Mouse (Mus musculus): ENCODE results near the gene Hmx1. TPM values are rescaled to one million over a fixed set of nuclear protein-coding genes. Genes with fewer than 3 reads are reported as not detected.

Gene Hmx1
- polyA plus RNA-seq, 1 experiment from 2014 or later = 0.09 TPM

- WGBS = 68% methylated on average over 9 of the region's 9 CpGs
- Histone ChIP-seq H3K36me3 (no peaks in the 10 kb centered on the region), H3K27me3 (replicated peaks) (peaks cover 42% of the 10 kb centered on the region), H3K4me3 (replicated peaks) (no peak overlapping the region), H3K4me2 (replicated peaks) (no peak overlapping the region), H3K9me3 (no peaks in the 10 kb centered on the region), H3K9ac (no peak overlapping the region), H3K4me1 (replicated peaks) (no peaks in the 10 kb centered on the region), H3K27ac (no peak overlapping the region)
- ATAC-seq = no peak
These were observed 18.6 kb downstream of the Hmx1 start for GRCm38 (mm10) chr5:35407411-35407930.

GRCm38 (mm10) chr5:35411028-35411427, 22.1 kb downstream of the Hmx1 start:
- 55% methylated on average over 10 of the region's 10 CpGs for WGBS
- H3K4me1 ChIP-seq (replicated peaks) = no peaks in the 10 kb centered on the region
- no peaks in the 10 kb centered on the region for H3K36me3 ChIP-seq
- H3K4me2 ChIP-seq (replicated peaks) = no peak overlapping the region
- H3K27ac ChIP-seq = no peak overlapping the region
- H3K4me3 ChIP-seq (replicated peaks) = no peak overlapping the region
- H3K9me3 ChIP-seq = no peaks in the 10 kb centered on the region
- H3K9ac ChIP-seq = no peak overlapping the region
- peaks cover 18% of the 10 kb centered on the region for H3K27me3 ChIP-seq (replicated peaks)
- no peak for ATAC-seq

GRCm38 (mm10) chr5:35412833-35413232, 23.9 kb downstream of the Hmx1 start:
- WGBS = 18% methylated on average over 12 of the region's 12 CpGs
- no peaks in the 10 kb centered on the region for H3K36me3 ChIP-seq
- ATAC-seq = no peak
- H3K4me2 ChIP-seq (replicated peaks) = no peak overlapping the region
- H3K9ac ChIP-seq = no peak overlapping the region
- no peaks in the 10 kb centered on the region for H3K9me3 ChIP-seq
- no peak overlapping the region for H3K27ac ChIP-seq
- H3K27me3 ChIP-seq (replicated peaks) = peaks cover 9% of the 10 kb centered on the region
- H3K4me1 ChIP-seq (replicated peaks) = no peaks in the 10 kb centered on the region
- no peak overlapping the region for H3K4me3 ChIP-seq (replicated peaks)

- H3K4me1 ChIP-seq (replicated peaks) = no peaks in the 10 kb centered on the region
- no peak overlapping the region for H3K4me2 ChIP-seq (replicated peaks)
- ATAC-seq = no peak
- H3K9ac ChIP-seq = no peak overlapping the region
- no peaks in the 10 kb centered on the region for H3K36me3 ChIP-seq
- H3K4me3 ChIP-seq (replicated peaks) = no peak overlapping the region
- WGBS = 46% methylated on average over 7 of the region's 7 CpGs
- no peaks in the 10 kb centered on the region for H3K9me3 ChIP-seq
- H3K27me3 ChIP-seq (replicated peaks) = peaks cover 9% of the 10 kb centered on the region
- no peak overlapping the region for H3K27ac ChIP-seq
These were observed 28.8 kb downstream of the Hmx1 start for GRCm38 (mm10) chr5:35417707-35418106.

- H3K27ac ChIP-seq = no peak overlapping the region
- no peak overlapping the region for H3K4me3 ChIP-seq (replicated peaks)
- no peaks in the 10 kb centered on the region for H3K4me1 ChIP-seq (replicated peaks)
- no peak for ATAC-seq
- H3K36me3 ChIP-seq = no peaks in the 10 kb centered on the region
- H3K9me3 ChIP-seq = no peaks in the 10 kb centered on the region
- WGBS = 74% methylated on average over 4 of the region's 4 CpGs
- no peak overlapping the region for H3K9ac ChIP-seq
- H3K27me3 ChIP-seq (replicated peaks) = no peaks in the 10 kb centered on the region
- H3K4me2 ChIP-seq (replicated peaks) = no peak overlapping the region
These were observed 32.7 kb downstream of the Hmx1 start for GRCm38 (mm10) chr5:35421622-35422021.

DNA sequence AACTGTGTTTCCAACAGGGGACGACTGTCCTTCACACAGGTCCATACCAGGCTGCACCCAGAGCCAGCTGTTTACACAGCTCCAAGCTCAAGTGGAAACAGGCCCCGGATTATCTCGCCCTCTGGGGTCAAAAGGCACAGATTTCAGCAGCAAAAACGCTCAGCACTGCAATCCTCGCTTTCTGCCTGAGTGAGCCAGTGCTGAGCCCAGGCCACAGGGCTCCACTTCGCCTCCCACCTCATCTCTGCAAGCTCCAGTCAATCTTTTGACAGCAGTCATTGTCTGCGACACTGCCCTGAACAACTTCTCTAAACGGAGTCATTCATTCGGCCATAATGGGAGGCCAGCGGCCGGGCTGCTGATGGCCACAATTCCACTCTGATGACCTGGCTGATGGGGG, 36.3 kb downstream of the Hmx1 start:
- no peak overlapping the region for H3K27ac ChIP-seq
- no peak for ATAC-seq
- H3K27me3 ChIP-seq (replicated peaks) = no peaks in the 10 kb centered on the region
- 18% methylated on average over 11 of the region's 11 CpGs for WGBS
- H3K9me3 ChIP-seq = no peaks in the 10 kb centered on the region
- H3K4me1 ChIP-seq (replicated peaks) = no peaks in the 10 kb centered on the region
- H3K4me2 ChIP-seq (replicated peaks) = no peak overlapping the region
- no peak overlapping the region for H3K9ac ChIP-seq
- no peaks in the 10 kb centered on the region for H3K36me3 ChIP-seq
- H3K4me3 ChIP-seq (replicated peaks) = no peak overlapping the region

- no peaks in the 10 kb centered on the region for H3K9me3 ChIP-seq
- no peak for ATAC-seq
- H3K4me2 ChIP-seq (replicated peaks) = no peak overlapping the region
- no peak overlapping the region for H3K27ac ChIP-seq
- no peak overlapping the region for H3K9ac ChIP-seq
- no peaks in the 10 kb centered on the region for H3K27me3 ChIP-seq (replicated peaks)
- no peaks in the 10 kb centered on the region for H3K4me1 ChIP-seq (replicated peaks)
- no peak overlapping the region for H3K4me3 ChIP-seq (replicated peaks)
- whole genome bisulfite sequencing = 67% methylated on average over 6 of the region's 6 CpGs
- no peaks in the 10 kb centered on the region for H3K36me3 ChIP-seq
These were observed 39.0 kb downstream of the Hmx1 start for GRCm38 (mm10) chr5:35427901-35428300.

DNA sequence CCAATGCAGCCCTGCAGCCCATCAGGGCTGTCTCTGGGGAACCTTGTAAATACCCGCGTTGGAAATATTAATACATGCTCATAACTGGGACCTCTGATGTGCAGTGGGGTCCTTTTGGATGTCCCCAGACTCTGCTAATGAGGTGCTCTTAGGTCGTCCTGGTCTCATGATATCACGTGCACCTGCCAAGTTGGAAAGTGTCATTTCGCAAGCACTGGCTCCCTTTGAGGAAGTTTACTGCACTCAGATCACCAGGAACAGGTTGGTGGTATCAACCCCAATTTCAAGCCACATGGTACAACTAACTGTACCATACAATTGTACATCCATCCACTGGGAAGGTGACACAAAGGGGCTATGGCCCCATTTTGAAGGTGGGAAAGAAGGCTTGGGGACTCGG, 39.5 kb downstream of the Hmx1 start:
- no peak for ATAC-seq
- Histone ChIP-seq H3K4me1 (replicated peaks) (no peaks in the 10 kb centered on the region), H3K4me3 (replicated peaks) (no peak overlapping the region), H3K36me3 (no peaks in the 10 kb centered on the region), H3K9ac (no peak overlapping the region), H3K9me3 (no peaks in the 10 kb centered on the region), H3K27ac (no peak overlapping the region), H3K27me3 (replicated peaks) (no peaks in the 10 kb centered on the region), H3K4me2 (replicated peaks) (no peak overlapping the region)
- WGBS = 87% methylated on average over 6 of the region's 6 CpGs

DNA sequence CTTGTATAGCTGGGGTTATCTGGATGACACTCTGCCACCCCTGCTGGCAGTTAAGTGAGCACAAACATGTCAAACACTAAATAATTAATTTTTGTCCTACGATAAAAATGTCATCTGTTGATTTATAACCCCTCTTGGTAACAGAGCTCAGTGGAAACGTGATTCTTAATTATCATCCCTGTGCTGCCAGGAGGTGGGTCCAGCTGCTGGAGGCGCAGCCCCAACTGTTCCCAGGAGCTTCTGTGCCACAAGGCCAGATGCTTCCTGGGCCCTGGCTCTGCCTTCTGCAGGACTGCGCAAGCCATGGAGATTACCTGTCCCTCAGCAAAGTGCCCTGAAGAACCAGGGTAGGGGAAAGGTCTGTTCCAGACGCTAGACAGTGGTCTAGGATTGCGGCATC, 43.2 kb downstream of the Hmx1 start:
- Histone ChIP-seq H3K36me3 (no peaks in the 10 kb centered on the region), H3K4me3 (replicated peaks) (no peak overlapping the region), H3K4me2 (replicated peaks) (no peak overlapping the region), H3K27ac (no peak overlapping the region), H3K4me1 (replicated peaks) (no peaks in the 10 kb centered on the region), H3K9ac (no peak overlapping the region), H3K27me3 (replicated peaks) (no peaks in the 10 kb centered on the region), H3K9me3 (no peaks in the 10 kb centered on the region)
- 46% methylated on average over 6 of the region's 6 CpGs for WGBS
- no peak for ATAC-seq

- ATAC-seq = no peak
- H3K9me3 ChIP-seq = no peaks in the 10 kb centered on the region
- no peaks in the 10 kb centered on the region for H3K4me1 ChIP-seq (replicated peaks)
- no peak overlapping the region for H3K4me2 ChIP-seq (replicated peaks)
- H3K27ac ChIP-seq = no peak overlapping the region
- H3K9ac ChIP-seq = no peak overlapping the region
- H3K27me3 ChIP-seq (replicated peaks) = no peaks in the 10 kb centered on the region; the same call in 1 of the 2 replicates
- WGBS = 39% methylated on average over 5 of the region's 5 CpGs
- no peaks in the 10 kb centered on the region for H3K36me3 ChIP-seq
- no peak overlapping the region for H3K4me3 ChIP-seq (replicated peaks)
These were observed 45.1 kb downstream of the Hmx1 start for GRCm38 (mm10) chr5:35434038-35434437.

- no peak for ATAC-seq
- H3K9me3 ChIP-seq = no peaks in the 10 kb centered on the region
- H3K4me1 ChIP-seq (replicated peaks) = no peaks in the 10 kb centered on the region
These were observed 45.8 kb downstream of the Hmx1 start for GRCm38 (mm10) chr5:35434703-35435102.

DNA sequence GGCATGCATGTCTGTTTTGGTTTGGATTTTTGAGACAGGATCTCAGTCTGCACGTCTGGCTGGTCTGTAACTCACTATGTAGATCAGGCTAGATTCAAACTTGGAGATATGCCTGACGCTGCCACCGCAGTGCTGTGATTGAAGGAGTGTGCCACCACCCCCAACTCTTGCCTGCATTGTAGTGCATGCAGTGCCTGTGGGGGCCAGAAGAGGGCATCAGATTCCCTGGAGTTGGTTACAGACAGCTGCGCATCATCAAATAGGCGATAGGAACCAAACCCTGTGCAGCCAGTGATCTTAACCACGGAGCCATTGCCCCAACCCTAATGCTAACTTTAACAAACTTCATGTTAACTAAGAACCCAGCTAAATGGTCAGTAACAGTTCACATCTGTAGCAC, 49.9 kb downstream of the Hmx1 start:
- no peaks in the 10 kb centered on the region for H3K36me3 ChIP-seq
- no peak overlapping the region for H3K9ac ChIP-seq
- H3K4me2 ChIP-seq (replicated peaks) = no peak overlapping the region
- H3K27me3 ChIP-seq (replicated peaks) = no peaks in the 10 kb centered on the region; the same call in 1 of the 2 replicates
- WGBS = 80% methylated on average over 6 of the region's 6 CpGs
- no peak for ATAC-seq
- no peak overlapping the region for H3K4me3 ChIP-seq (replicated peaks)
- H3K9me3 ChIP-seq = no peaks in the 10 kb centered on the region
- no peak overlapping the region for H3K27ac ChIP-seq
- no peaks in the 10 kb centered on the region for H3K4me1 ChIP-seq (replicated peaks)

More at GRCm38 (mm10) chr5:35434703-35435102, 45.8 kb downstream of the Hmx1 start:
- H3K9ac ChIP-seq = no peak overlapping the region
- no peak overlapping the region for H3K27ac ChIP-seq
- H3K4me3 ChIP-seq (replicated peaks) = no peak overlapping the region
- no peaks in the 10 kb centered on the region; the same call in 1 of the 2 replicates for H3K27me3 ChIP-seq (replicated peaks)
- WGBS = 59% methylated on average over 6 of the region's 6 CpGs
- no peak overlapping the region for H3K4me2 ChIP-seq (replicated peaks)
- H3K36me3 ChIP-seq = no peaks in the 10 kb centered on the region

DNA sequence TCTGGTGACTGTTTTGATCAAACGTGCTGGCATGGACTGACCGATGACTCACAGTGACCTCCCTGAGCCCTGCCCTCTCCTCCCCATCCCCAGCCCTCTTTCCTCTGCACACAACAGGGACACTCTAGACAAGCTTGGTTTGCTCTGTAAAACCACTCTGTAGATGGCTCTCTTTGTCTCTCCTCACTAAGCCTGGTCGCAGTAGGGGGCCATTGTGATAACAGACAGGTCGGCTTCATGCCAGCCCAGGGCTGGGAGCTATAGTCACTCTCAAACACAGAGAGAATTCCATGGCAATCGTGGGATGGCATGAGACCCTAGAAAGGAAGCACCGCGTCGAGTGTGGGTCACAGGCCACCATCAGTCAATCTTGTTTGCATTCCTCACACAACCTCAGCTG, 51.6 kb downstream of the Hmx1 start:
- Histone ChIP-seq H3K36me3 (no peaks in the 10 kb centered on the region), H3K4me2 (replicated peaks) (no peak overlapping the region), H3K4me3 (replicated peaks) (no peak overlapping the region), H3K4me1 (replicated peaks) (no peaks in the 10 kb centered on the region), H3K27ac (no peak overlapping the region), H3K9me3 (no peaks in the 10 kb centered on the region), H3K27me3 (replicated peaks) (no peaks in the 10 kb centered on the region; the same call in 1 of the 2 replicates), H3K9ac (no peak overlapping the region)
- no peak for ATAC-seq
- 56% methylated on average over 8 of the region's 8 CpGs for WGBS

Measured in intestine, embryonic 15.5 days (tissue).